Mouse (Mus musculus) heart, adult 18-20 months (tissue): ENCODE data around the gene Actg1. TPM values are rescaled to one million over a fixed set of nuclear protein-coding genes. Genes with fewer than 3 reads are reported as not detected.
"Not testable (repeated sequence)": the region's sequence is repeated elsewhere in the genome, so short reads cannot be mapped to it uniquely, and the experiment has no call there.

ENCODE experiments used
- DNase-seq, 2 experiments: peaks; one replicate each; pipeline ENCODE4 v3.0.0; 2021 to 2022; ENCODE audit warnings: mixed read lengths in 1 of 2
- total RNA-seq, 2 experiments: library from RNA; stranded (reverse); gene quantifications; 2 replicates each; pipeline ENCODE4 v1.2.3; 2021

Gene Actg1
- total RNA-seq, 2 experiments from 2014 or later, result 286 to 296 TPM

DNA sequence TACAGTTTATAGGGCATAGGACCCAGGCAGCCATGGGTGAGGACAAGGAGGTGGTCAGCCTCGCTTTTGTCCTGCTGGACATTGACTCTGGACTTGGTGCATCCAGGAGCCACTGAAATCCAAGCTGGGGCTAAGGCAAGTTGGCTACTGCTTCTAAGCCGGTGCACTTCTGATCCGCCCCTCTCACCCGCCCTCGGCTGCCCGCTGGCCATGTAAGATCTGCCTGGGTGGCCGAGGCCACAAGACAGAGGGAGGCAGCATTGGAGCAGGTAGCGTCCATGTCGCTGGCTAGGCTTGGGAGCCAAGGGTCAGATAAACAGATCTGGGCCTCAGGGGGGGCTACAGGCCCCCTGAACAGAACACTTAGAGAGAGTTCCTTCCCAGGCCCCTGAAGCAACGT is 13.0 kb upstream of the Actg1 start, which contains the start of gene Fscn2:
Gene Fscn2, plus strand, starts transcription at position 240 of the 400 bp plus-strand sequence.
- no peak for DNase-seq

DNA sequence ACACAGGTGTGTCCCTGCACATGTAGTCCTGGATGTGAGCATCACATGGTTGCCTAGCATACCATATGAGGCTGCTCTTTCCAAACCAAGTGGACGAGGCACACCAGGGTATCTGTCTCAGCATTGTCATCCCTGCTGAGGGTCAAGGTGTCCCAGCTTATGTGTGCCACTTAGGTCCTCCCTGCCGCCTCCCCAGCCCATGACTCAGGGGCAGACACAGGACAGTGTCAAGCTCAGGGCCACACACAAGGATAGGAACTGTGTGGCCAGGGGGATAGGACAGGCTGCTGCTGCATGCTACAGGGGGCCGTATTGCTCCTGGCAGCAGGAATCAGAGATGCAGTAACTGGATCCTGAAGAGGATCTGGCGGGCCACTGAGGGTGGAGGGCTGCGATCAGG is 12.4 kb upstream of the Actg1 start:
- DNase-seq, result no peak

DNA sequence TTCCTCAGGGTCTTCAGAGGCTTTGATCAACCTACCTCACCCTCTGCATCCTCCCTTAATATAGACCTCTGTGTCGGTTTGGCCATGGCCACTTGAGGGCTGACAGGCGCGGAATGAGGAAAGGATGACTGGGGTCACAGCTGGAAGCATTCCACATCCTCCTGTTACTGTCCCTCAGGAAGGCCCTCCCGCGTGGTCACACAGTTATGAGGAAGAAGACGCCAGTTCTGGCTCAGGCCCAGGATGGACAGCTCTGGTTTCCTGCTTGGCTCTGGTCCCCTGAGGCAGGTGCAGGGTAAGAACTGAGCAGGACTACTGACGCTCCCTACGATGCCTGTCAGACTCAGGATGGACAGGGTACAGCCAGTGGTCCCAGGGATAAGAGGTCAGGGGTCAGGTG is 11.7 kb upstream of the Actg1 start:
- DNase-seq, result peak; percentile 68 to 75

DNA sequence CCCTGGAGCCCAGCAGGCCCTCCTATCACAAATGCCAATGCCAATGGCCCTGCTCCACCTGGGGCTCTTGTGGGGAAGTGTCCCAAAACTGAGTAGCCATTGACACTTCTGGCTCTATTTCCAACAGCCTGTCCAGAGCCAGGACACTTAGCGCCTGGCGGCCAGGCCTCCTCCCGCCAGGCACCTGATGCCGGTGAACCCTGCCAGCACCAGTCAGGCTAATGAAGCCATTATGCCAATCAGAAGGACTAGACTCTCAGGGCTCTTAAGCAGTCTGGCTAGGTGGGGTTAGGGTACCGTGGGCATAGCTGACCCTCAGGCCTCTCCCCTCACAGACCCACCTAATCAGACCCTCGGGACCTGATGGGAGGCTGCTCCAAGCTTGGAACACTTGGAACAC is 11.0 kb upstream of the Actg1 start:
- DNase-seq, result peak; percentile 69 to 73

DNA sequence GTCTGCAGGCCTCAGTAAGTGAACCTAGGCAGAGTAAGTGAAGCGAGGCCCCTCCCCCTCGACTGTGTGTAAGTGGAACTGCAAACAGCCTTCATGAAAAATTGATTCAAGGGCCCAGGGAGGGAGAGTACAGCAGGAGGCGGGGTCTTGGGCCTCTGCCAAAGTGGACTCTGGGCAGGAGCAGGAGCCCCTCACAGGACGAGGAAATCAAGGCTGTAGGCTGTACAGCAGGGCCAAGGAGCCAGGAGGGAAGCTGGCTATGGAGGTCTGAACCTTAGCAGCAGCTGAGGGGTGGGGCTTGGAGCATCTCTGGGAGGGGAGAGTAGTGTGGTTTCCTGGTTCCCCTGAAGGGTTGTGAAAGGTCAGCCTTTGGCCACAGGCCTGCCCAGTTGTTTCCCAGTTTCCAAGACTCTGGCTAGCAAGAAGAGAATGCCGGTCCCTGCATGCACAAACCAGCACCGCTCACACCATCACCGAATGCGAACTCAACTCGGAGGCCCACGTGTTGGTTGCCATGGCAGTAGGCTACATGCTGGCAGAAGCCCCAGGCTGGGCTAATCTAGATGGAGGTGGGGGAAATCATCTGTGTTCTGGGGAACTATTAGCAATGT is 9.6 kb upstream of the Actg1 start:
- DNase-seq, result peak; percentile 76 to 83

DNA sequence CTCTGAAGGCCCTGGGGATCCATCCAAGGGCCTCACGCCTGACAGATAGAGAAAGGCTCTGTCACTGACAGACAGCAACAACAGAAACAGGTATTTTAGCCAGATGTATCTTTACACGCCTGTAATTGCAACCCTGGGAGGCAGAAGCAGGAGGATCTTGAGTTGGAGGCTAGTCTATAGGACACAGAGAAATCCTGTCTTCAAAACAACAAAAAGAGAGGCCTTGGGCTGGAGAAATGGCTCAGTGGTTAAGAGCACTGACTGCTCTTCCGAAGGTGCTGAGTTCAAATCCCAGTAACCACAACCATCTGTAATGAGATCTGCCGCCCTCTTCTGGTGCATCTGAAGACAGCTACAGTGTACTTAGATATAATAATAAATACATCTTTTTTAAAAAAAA is 8.6 kb upstream of the Actg1 start:
- no peak for DNase-seq

DNA sequence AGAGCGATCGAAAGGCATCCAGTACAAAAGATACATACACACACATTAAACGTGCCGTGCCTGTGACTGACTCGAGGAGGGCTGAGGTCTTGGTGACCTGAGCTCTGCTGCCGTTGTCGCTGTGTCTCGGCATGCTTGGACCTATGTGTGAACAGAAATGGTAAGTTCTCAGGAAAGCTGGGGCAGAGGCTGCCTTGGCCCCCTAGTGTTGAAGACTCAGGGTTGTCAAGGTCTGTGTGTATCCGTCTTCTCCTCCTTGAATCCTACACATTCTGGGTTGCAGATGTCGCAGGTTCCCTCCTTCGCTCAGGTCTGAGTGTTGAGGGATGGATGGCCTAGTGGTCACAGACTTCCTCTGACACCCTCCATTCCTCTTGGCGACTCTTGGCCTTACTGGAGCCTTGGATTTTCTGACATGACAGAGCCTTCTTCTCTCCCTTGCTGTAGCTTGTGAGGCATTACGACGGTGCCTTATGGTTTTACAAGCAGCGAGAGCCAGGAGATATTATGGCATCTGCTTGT is 8.0 kb upstream of the Actg1 start:
- no peak for DNase-seq

DNA sequence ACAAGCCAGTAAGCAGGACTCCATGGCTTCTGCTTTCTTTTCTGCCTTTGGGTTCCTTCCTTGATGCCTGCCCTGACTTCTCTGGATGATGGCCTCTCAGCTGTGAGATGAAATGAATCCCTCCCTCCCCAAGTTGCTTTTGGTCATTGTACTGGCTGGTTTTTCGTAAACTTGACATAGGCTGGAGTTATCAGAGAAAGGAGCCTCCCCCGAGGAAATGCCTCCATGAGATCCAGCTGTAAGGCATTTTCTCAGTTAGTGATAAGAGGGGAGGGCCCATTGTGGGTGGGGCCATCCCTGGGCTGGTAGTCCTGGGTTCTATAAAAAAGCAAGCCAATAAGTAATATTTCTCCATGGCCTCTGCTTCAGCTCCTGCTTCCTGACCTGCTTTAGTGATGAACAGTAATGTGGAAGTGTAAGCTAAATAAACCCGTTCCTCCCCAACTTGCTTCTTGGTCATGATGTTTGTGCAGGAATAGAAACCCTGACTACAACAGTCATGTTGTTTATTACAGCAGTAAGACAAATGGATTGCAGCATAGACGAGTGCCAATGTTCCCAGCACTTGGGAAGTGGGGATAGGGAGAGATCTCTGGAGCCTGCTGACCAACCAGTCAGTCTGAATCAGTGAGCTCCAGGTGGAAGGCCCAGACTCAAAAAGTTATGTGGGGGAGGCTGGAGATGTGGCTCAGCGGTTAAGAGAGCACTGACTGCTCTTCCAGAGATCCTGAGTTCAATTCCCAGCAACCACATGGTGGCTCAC is 7.1 kb upstream of the Actg1 start:
- DNase-seq, result no peak

DNA sequence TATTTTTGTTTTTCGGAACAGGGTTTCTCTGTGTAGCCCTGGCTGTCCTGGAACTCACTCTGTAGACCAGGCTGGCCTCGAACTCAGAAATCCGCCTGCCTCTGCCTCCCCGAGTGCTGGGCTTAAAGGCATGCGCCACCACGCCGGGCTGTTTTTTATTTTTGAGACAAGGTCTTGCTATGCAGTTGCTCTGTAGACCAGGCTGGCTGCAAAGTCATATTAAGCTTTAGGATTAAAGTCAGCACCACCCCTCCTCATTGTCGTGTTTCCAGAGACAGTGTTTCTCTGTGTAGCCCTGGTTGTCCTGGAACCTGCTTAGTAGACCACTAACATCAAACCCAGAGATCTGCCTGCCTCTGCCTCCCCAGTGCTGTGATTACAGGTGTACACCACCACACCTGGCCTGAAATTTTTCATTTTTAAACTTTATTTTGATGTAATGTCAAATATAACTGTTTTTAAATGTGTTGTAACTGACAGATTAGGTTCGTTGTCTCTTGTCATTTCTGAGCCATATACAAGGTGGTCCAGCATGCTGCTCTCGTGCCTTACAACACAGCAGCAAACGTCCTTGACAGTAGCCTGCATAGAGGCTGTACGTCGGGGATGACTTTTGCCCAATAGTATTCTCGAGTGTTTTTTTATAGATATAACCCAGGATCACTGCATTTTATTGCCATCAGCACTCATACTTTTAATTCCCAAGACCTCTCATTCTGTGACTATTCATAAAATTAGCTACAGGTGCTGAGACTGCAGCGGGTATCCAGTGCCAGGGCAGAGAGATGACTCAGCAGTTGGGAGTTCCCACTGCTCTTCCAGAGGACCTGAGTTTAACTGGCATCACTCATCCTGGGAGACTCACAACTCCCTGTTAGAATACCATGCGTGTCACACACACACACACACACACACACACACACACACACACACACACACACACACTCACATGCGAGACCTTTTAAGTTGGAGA is 6.2 kb upstream of the Actg1 start:
- no peak for DNase-seq

DNA sequence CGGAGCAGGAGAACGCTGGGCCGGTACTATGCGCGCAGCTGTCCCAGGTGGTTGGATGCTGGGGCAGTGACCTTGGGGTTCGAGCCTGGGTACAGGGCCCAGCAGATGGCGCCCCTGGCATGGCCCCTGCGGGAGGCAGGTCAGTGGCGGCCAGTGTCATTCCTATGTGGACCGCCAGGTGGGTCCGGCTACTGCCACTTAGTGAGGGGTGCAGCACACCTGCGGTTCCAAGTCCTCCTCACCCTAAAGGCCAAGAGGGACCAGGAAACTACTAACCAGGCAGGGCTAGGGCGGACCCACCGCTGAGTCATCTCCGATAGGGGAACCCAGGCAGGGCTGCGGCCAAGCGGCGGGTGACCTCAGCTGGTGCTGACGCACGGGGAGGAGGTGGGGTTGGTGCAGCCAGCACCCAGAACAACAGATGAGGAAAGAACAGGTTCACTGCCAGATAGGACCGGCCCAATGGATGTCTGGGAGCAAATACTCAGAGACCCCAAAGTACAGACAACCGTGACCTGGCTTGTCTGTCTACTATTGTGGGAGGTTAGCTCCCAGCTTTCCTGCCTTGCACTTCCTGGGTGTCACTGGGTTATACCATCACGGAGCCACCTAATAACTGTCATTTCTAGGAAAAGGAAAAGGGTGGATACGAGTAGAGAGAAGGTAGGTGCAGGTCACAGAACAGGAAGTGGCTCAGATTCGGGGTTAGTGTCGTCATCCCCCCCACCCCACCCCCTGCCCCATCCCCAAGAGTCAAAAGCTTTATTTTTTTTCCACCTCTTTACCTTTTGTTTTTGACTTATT is 5.4 kb upstream of the Actg1 start:
- DNase-seq, result peak; percentile 89 to 94

DNA sequence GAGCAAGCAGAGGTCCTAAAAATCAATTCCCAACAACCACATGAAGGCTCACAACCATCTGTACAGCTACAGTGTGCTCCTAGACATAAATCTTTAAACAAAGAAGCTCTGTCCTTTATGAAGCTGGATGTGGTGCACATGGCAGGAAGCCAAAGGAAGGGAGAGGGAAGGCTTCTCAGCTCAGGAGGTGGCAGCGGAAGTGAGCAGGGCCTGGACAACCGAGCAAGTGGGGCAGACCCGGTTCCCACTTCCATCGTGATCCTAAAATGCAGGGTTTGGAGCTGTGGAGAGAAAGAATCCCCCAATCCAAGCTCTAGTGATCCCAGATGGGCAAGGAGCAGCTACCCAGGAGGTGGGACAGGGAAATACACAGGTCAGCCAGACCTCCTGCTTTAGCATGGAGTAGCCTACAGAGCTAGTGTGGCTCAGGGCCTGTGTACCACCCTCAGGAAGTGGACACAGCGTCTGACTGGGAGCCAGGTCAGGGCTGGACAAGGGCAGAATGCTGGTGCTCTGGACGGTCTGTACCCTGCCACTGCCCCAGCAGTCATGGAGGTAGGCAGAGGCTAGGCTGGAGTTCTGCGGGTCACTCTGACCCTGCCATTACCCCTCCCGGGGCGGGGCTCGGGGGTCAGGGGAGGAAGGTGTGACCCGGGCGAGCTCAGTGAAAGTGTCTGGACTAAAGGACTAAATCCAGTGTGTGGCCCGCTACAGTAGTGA is 4.4 kb upstream of the Actg1 start:
- peak; percentile 52 to 70 for DNase-seq

DNA sequence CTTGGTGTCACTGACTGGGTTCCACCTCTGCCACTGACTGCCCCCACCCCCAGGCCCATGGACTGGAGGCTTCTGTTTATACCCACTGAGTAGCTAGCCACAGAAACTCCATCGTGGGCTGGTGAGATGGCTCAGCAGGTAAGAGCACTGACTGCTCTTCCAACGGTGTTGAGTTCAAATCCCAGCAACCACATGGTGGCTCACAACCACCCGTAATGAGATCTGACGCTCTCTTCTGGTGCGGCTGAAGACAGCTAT is 3.7 kb upstream of the Actg1 start:
- DNase-seq, result not testable (repeated sequence)

DNA sequence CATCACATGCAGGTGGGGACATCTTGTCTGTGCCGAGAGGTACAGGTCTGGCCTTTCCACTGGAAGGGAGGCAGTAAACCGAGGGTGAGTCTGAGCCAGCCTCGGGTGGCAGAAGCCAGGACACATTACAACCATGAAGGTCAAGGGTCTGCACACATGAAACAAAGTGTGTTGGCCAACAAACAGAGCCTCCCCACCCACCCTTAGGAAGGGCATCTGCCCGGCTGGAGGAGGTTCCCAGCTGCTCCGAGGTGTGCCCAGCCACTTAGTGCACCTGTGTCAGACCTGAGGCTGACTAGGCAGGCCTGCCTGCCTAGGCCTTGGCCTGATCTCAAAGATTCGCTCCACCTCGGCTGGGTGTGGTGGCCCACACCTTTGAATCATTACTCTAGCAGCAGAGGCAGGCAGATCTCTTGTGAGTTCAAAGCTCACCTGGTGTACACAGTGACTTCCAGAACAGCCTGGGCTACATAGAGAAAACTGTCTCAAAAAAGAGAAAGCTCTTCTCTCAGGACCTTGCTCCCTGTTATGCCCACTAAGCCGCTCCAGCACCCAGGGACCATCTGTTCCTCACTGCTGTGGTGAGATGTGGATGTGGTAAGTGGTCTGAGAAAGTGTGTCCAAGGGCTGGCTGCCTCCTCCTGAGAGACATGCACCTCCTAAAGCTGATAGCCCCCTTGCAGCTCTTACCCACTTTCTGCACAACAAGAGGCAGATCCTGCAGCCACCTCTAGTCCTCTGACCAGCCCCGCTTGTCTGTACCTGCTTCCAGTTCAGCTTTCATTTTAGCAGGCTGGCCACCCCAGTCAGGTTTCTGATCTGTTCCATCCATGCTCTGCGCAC is 3.1 kb upstream of the Actg1 start:
- DNase-seq, result peak in 1 of 2 experiments; percentile 40

DNA sequence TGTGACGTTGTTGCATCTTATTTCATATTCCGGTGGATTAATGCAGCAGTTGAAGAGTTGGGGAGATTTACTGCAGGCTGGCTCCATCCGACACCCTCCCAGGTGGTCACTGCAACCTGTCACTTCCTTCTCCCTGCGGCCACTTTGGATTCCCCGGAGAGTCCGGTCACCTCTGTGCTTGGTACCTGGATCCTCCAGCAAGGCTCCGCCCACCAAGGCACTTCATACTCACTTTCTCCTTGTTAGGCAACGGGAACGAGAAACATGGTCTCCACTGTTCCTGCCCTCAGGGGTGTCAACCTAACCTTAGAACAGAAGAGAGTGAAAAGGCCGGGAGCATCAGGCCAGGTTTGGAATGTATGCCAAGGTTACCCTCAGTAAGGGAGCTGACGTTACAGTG is 2.4 kb upstream of the Actg1 start:
- DNase-seq, result peak; percentile 53 to 68

DNA sequence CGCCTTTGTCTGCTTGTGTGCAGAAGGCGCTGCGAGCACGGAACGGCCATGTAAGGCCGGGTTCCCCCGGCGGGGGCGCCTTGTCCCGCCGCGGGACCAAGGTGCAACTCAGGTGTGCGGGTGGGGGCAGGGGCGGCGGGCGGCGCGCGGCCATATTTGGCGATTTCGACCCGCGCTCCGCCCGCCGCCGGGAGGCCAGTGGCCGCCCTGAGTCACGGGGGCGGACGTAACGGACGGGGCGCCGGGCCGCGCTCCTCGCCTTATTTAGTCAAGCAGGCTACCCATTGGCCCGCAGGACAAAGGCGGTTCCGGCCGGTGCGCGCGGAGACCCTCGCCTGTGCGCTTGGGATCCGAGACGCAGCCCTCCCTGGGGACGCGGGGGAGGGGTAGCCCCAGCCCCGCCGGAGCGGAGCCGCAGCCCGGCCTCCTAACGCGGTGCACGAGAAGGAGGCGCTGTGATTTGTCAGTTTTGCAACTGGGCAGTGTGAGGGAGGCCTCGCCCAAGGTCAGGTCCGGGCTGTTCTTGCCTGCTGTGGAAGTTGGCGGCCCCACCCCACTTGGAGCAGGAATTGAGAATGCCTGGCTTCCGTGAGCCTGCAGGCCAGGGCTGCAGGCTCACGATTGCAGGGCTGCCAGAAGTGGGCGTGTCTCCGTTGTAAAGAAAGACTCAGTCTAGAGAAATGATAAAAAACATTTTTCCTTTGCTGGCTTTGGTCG is 1.8 kb upstream of the Actg1 start:
- peak; percentile 94 to 97 for DNase-seq

DNA sequence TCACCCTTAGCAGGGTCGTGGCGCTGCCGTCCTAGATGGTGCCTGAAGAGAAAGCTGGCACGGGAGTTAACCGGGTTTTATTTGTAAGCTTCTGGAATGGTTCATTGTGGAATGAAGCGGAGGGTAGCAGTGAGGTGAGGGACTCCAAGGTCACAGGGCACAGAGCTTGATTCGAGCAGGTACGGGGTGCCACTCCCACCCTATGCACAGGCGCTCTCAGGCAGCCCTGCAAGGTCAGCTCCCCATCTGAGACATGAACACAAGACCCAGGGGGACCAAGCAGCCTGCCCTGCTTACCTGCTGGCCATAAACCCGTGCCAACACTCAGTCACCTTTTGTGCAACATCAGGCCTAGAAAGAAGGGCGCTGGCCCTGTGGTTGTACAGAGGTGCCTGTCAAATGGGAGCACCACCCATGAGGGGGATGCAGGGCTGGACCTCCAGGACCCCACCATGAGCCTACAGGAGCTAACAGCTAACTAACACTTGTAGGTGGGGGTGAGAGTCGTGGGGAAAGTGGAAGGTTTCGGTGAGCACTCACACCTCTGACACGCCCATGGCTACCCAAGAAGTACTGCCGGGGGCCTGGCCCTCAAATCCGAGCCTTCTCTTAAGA is 1.1 kb upstream of the Actg1 start:
- DNase-seq, result peak; percentile 56 to 86

DNA sequence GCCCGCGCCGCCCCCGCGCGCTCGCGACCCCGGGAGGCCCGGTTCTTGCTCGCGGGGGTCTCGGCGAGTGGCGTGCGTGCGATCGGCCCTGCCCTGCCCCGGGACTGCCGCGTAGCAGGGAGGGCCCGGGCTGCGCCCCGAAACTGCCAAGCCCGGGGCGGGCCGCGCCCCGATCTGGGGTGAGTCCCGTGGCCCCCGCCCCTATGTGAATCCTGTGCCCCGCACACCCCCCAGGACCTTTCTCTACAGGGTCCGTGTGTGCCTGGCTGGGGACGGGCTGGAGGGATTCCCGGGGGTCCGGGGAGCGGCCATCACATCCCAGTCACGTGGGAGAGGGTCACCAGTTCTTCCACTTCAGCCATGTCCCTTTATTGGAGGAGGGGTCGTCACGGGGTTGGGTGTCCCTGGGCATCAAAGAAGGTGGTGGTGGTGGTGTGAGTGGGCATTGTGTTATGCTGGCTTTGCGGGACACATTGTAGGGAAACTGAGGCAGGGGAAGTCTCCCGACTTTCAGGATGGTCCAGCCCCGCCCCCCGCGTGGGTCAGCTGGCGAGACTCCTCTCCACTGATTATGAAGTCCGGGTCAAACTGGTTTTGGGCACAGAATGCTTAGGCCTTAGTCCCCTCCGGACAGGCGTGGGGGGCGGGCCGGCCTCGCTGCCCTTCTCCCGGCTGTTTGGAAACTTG is 485 bp upstream of the Actg1 start:
- DNase-seq, result peak in 1 of 2 experiments; percentile 74

DNA sequence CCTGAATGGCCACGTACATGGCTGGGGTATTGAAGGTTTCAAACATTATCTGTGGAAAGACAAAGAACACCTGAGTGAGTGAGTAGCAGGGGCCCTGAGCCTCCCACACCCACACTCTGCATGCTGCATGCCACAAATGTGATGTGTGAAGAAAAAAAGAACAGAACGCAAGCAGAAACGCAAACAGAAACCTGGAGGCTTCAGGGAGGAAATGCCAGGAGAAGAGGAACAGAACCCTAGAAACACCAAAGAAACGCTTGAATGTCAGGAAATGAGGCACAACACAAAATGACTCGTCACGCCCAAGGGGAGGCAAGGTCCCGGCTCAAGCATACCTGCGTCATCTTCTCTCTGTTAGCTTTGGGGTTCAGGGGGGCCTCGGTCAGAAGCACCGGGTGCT is 1.0 kb downstream of the Actg1 start:
- peak; percentile 42 to 62 for DNase-seq
